Mouse (Mus musculus): ENCODE results near the gene Kirrel3.

GRCm38 (mm10) chr9:34721478-34722197, 235.9 kb downstream of the Kirrel3 start:
- TF ChIP-seq POLR2A (IDR thresholded peaks at IDR 0.05; ENCODE audit: borderline replicate concordance, extremely low read depth, low read depth, low read length) = no peak
- TF ChIP-seq CTCF (IDR thresholded peaks at IDR 0.05; ENCODE audit: insufficient read depth, low read length) = no peak
